Mouse (Mus musculus): Measurements from ENCODE around the gene Il1r2.

DNA sequence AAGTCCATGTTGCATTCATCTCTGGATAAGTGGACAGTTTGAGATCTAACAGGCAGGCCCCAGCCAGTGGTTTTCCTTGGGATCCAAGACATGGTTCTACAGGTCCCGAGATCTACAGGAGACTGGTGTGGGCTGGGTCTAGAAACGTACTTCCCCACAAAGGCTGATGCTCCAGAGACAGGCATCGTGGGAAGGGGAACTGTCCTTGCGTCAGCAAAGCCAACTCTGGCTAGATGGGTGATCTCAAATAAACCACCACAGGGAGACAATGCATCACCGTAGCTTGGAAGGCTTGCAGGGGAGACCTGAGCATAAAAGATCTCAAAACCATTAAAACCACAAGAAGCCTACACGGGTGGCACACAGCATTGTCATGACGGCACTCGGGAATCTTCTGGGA lies 9.4 kb upstream of the Il1r2 start:
- TF ChIP-seq CTCF (conservative IDR thresholded peaks at IDR 0.05; ENCODE audit: low read length) (no peak), POU5F1 (IDR thresholded peaks at IDR 0.05; ENCODE audit: borderline replicate concordance, low read length) (no peak)

Measured in E14TG2a.4 (cell line).